Mouse (Mus musculus) stomach, embryonic 16.5 days (tissue): Measurements from ENCODE around the gene Olfr339. TPM values are rescaled to one million over a fixed set of nuclear protein-coding genes. Genes with fewer than 3 reads are reported as not detected.
"Not testable (repeated sequence)": the region's sequence is repeated elsewhere in the genome, so short reads cannot be mapped to it uniquely, and the experiment has no call there.

Source experiments
- ATAC-seq: fragments of 200-750 bp; cut with Nextera tagmentation; 2 replicates; pipeline ENCODE4 v1.8.0; 2017; ENCODE audit warnings: moderate number of reproducible peaks, moderate TSS enrichment; ENCODE audit not compliant: insufficient read depth, low FRiP score
- H3K27ac ChIP-seq: fragments of 300-500 bp; sonication (generic); 2 replicates; pipeline ENCODE4 v1.5.1; 2014; ENCODE audit warnings: low read length
- H3K27me3 ChIP-seq: fragments of 300-500 bp; sonication (generic); 2 replicates; pipeline ENCODE4 v1.6.1; 2014; ENCODE audit warnings: low read length, control low read depth, mixed read lengths; ENCODE audit not compliant: control insufficient read depth, insufficient read depth
- H3K36me3 ChIP-seq: fragments of 300-500 bp; sonication (generic); 2 replicates; pipeline ENCODE4 v1.6.1; 2014; ENCODE audit warnings: low read length; ENCODE audit not compliant: control insufficient read depth, insufficient read depth
- H3K4me1 ChIP-seq: fragments of 300-500 bp; sonication (generic); 2 replicates; pipeline ENCODE4 v1.6.1; 2014; ENCODE audit warnings: low read length, control low read depth, mixed read lengths; ENCODE audit not compliant: control insufficient read depth, insufficient read depth
- H3K4me2 ChIP-seq: fragments of 300-500 bp; sonication (generic); 2 replicates; pipeline ENCODE4 v1.6.1; 2014; ENCODE audit warnings: low read depth, low read length, mixed read lengths
- H3K4me3 ChIP-seq: fragments of 300-500 bp; sonication (generic); replicated peaks from 2 replicates; pipeline ENCODE4 v1.5.1; 2014; ENCODE audit warnings: mild to moderate bottlenecking, low read length
- H3K9ac ChIP-seq: fragments of 300-500 bp; sonication (generic); 2 replicates; pipeline ENCODE4 v1.6.1; 2014; ENCODE audit warnings: low read length
- H3K9me3 ChIP-seq: fragments of 300-500 bp; sonication (generic); replicated peaks from 2 replicates; pipeline ENCODE4 v1.6.1; 2016; ENCODE audit warnings: low read length, control low read depth; ENCODE audit not compliant: control insufficient read depth
- WGBS: fragments of 180-500 bp; shearing (Covaris S2); extraction: QIAGEN DNeasy Blood & Tissue Kit; methylation state at CpG from one replicate; pipeline ENCODE4 v1.1.7; 2014; 5-methylcytosine and 5-hydroxymethylcytosine counted together
- polyA plus RNA-seq: library from polyadenylated mRNA; unstranded; fragments of >200 nt; fragmentation: Nextera tagmentation; extraction: Ambion mirVana; gene quantifications from 2 replicates; pipeline ENCODE4 v1.2.1, GENCODE M21; 2015

Gene Olfr339
- polyA plus RNA-seq, result not detected in 2 replicates

DNA sequence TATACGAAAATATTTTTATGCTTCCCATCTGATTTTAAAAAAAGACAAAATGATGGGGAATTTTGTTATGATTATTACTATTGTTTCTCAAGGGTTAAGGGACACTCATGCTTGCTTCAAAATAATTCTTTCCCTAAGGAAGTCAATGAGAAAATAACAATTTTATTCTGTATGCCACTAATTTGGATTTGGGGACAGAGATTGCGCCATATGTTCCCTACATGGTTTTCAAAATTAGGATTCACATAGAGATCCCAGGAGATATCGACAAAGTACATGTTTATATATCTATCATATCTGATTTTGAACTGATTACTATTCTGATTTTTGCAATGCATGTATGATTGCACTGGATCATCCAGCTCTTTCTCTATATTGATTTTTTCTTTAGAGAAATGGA lies at the start of gene Olfr339:
Gene Olfr339 (plus strand): TSS at position 301 of the 400 bp plus-strand sequence.
- whole genome bisulfite sequencing, result 82% methylated on average over 3 of the region's 3 CpGs

DNA sequence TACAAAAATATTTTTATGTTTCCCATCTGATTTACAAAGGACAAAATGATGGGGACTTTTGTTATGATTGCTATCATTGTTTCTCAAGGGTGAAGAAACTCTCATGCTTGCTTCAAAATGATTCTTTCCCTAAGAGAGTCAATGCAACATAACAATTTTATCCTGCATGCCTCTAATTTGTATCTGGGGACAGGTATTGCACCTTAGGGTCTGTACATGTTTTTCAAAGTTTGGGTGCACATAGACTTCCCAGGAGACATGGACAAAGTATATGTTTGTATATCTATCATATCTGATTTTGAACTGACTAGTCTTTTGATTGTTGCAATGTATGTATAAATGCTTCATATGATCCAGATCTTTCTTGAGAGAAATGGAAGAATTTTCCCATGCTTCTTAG lies 45.5 kb upstream of the Olfr339 start, which contains the start of gene Olfr338:
Gene Olfr338 (plus strand): TSS at position 301 of the 400 bp plus-strand sequence.
- Histone ChIP-seq H3K4me2 (no peak within 1 kb of the TSS), H3K9me3 (no peaks in the 10 kb centered on the region), H3K4me3 (no peak within 1 kb of the TSS), H3K9ac (no peak within 1 kb of the TSS), H3K36me3 (no peaks in the 10 kb centered on the region), H3K27me3 (no peaks in the 10 kb centered on the region), H3K27ac (no peak within 1 kb of the TSS), H3K4me1 (no peaks in the 10 kb centered on the region)
- no peak for ATAC-seq

More for the DNA sequence above, at the start of gene Olfr339:
- H3K4me1 ChIP-seq, result no peaks in the 10 kb centered on the region
- no peak for ATAC-seq
- no peaks in the 10 kb centered on the region for H3K36me3 ChIP-seq
- no peaks in the 10 kb centered on the region for H3K9me3 ChIP-seq
- no peak within 1 kb of the TSS for H3K4me3 ChIP-seq
- no peak within 1 kb of the TSS for H3K27ac ChIP-seq
- no peak within 1 kb of the TSS for H3K4me2 ChIP-seq
- H3K27me3 ChIP-seq, result no peaks in the 10 kb centered on the region
- no peak within 1 kb of the TSS for H3K9ac ChIP-seq

DNA sequence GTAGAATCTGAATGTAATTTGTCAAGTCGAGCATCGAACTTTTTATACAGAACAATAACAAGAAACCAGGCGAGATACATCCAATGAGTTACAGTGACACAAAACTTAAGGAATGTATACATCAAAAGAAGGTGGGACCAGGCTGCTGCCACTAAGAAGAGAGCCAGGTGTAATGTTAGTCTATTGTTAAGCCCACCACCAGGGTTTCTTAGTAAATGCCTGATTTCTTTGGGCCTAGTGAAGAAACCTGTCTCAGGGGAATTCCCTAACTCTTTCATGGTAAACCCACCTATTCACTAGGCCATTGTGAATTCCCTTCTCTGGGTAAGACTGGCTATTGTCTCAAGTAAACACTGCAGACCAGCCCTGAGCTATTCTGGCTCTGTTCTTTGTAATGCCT lies 3.6 kb upstream of the Olfr339 start:
- not testable (repeated sequence) for ATAC-seq, H3K4me2 ChIP-seq, H3K27me3 ChIP-seq, H3K4me1 ChIP-seq, H3K36me3 ChIP-seq, H3K4me3 ChIP-seq, H3K9me3 ChIP-seq, H3K9ac ChIP-seq, H3K27ac ChIP-seq
- 80% methylated on average over 3 of the region's 3 CpGs for WGBS

DNA sequence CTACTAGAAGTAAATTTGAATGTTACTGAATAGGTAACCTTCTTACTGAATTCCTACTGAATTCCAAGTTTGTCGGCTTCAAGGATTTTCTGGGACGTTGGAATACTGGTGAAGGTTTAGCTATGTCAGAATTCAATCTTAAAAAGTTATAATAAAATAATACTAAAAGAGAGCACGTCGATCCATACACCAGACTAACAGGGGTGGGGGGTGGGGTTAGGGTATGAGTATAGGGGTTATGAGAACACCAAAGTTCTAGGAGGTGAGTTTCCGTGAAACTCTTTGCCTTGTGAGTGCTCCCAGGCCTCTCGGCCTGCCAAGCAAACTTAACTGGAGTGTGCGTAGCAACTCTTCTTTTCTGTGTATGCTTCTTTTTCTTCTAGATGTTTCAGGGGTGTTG lies 3.2 kb upstream of the Olfr339 start:
- not testable (repeated sequence) for H3K9ac ChIP-seq, H3K36me3 ChIP-seq, H3K27ac ChIP-seq, H3K4me2 ChIP-seq, H3K4me3 ChIP-seq, H3K27me3 ChIP-seq, ATAC-seq, H3K9me3 ChIP-seq, H3K4me1 ChIP-seq
- WGBS, result 86% methylated on average over 7 of the region's 7 CpGs

DNA sequence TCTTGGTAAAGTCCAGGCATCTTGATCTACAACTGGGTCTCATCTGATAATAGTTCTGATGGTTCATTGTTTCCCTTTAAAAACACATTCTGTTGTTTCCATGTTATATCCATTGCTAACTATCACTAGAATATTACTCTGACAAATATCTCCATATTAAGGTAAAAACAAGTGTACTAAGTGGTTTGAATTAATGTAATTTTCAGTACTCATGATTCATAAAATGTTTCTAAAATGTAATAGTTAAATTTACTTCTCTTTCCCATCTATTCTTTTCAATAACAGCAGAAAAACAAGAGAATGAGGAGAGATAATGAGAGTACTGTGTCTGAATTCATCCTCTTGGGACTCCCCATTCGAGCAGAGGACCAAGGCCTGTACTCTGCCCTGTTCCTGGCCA lies 33.5 kb downstream of the Olfr339 start, which contains the start of gene Olfr340:
Gene Olfr340 (plus strand): TSS at position 301 of the 400 bp plus-strand sequence.
- H3K9ac ChIP-seq, result no peak within 1 kb of the TSS
- no peak for ATAC-seq
- 54% methylated on average over 1 of the region's 1 CpGs for WGBS

DNA sequence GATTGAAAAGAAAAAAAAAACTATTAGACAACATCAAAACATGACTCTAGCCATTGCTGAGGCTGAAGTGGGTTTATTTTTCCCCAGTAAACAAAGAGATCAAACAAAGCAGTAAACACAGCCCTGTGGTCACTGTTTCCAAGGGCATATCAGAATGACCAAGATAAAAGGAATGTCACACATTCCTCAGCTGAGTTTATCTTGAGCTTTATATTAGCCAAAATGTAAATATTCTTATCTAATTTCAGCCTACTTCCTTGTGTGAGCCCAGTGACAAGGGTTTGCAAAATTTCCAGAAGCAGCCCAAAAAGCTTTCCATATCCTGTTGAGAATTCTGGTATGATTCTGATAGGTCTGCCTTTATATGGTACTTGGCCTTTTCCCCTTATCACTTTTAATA lies 54.9 kb downstream of the Olfr339 start:
- H3K9ac ChIP-seq, result no peak overlapping the region
- no peaks in the 10 kb centered on the region for H3K36me3 ChIP-seq
- no peak overlapping the region for H3K4me2 ChIP-seq
- H3K27ac ChIP-seq, result no peak overlapping the region
- H3K9me3 ChIP-seq, result no peaks in the 10 kb centered on the region
- H3K27me3 ChIP-seq, result no peaks in the 10 kb centered on the region
- no peak overlapping the region for H3K4me3 ChIP-seq
- H3K4me1 ChIP-seq, result no peaks in the 10 kb centered on the region
- ATAC-seq, result no peak

More for the DNA sequence above, 33.5 kb downstream of the Olfr339 start, which contains the start of gene Olfr340:
- H3K4me2 ChIP-seq, result no peak within 1 kb of the TSS
- no peak within 1 kb of the TSS for H3K4me3 ChIP-seq
- H3K27ac ChIP-seq, result no peak within 1 kb of the TSS
- H3K4me1 ChIP-seq, result no peaks in the 10 kb centered on the region
- H3K27me3 ChIP-seq, result no peaks in the 10 kb centered on the region
- no peaks in the 10 kb centered on the region for H3K36me3 ChIP-seq
- H3K9me3 ChIP-seq, result no peaks in the 10 kb centered on the region

Other genes with a start within 250 kb of the Olfr339 start
- 35.1 and 37.5 TPM in 2 replicates for gene Ptgs1, start 188.5 kb upstream of the Olfr339 start, polyA plus RNA-seq
- 0.03 TPM in 1 of 2 replicates, not detected in the other for gene Olfr338, start 45.4 kb upstream of the Olfr339 start, polyA plus RNA-seq
- not detected in 2 replicates for gene Olfr340, start 33.6 kb downstream of the Olfr339 start, polyA plus RNA-seq
- gene Olfr341, start 63.5 kb downstream of the Olfr339 start, polyA plus RNA-seq, result not detected in 2 replicates
- gene Olfr342, start 106.1 kb downstream of the Olfr339 start, polyA plus RNA-seq, result not detected in 2 replicates
- not detected in 2 replicates for gene Olfr344, start 147.7 kb downstream of the Olfr339 start, polyA plus RNA-seq
- not detected in 2 replicates for gene Olfr345, start 221.1 kb downstream of the Olfr339 start, polyA plus RNA-seq